8 mouse cellular contexts compared by ENCODE assay signal in genomic region chr5:127243209-127243608, GRCm38 (mm10). TPM values are rescaled to one million over a fixed set of nuclear protein-coding genes. Genes with fewer than 3 reads are reported as not detected.
DNase-seq lines count a peak whose midpoint lies in the region; ATAC-seq and TF ChIP-seq lines count a peak whose summit lies in the region.

No protein-coding gene starts in this region.

- TF ChIP-seq CTCF in kidney, postnatal 0 days (IDR thresholded peaks at IDR 0.05; ENCODE audit: low read depth), result no peak

- intact Hi-C loops in left cerebral cortex, postnatal 4 days (cut with DNase I), result loop anchor here (10.0 kb wide), 1 partner anchor 242 kb away; no protein-coding TSS in a partner anchor

- H3K9ac ChIP-seq in kidney, postnatal 0 days (ENCODE audit: low read depth, low read length), result no peak overlapping the region
- peak overlapping the region; percentile 72 for H3K9ac ChIP-seq in hindbrain, embryonic 13.5 days

- peak overlapping the region; percentile 85 for H3K4me2 ChIP-seq in kidney, postnatal 0 days (ENCODE audit: low read length)
- H3K4me2 ChIP-seq in hindbrain, embryonic 13.5 days, result peak overlapping the region; percentile 74

- no peak for ATAC-seq in kidney, postnatal 0 days (replicated peaks; ENCODE audit: low FRiP score, low read depth)
- ATAC-seq in hindbrain, embryonic 13.5 days (ENCODE audit: low FRiP score), result no peak

- H3K4me3 ChIP-seq in kidney, postnatal 0 days (replicated peaks; ENCODE audit: low read depth, low read length), result peak overlapping the region; percentile 42
- H3K4me3 ChIP-seq in hindbrain, embryonic 13.5 days, result peak overlapping the region; percentile 63

- WGBS in kidney, postnatal 0 days, result under 1% methylated on average over 16 of the region's 16 CpGs
- WGBS in hindbrain, embryonic 13.5 days, result under 1% methylated on average over 16 of the region's 16 CpGs

- H3K4me1 ChIP-seq in kidney, postnatal 0 days (replicated peaks; ENCODE audit: insufficient read depth, low read length), result no peaks in the 10 kb centered on the region
- peaks cover 36% of the 10 kb centered on the region for H3K4me1 ChIP-seq in hindbrain, embryonic 13.5 days (replicated peaks)

- peaks cover 40% of the 10 kb centered on the region for H3K27me3 ChIP-seq in kidney, postnatal 0 days (ENCODE audit: insufficient read depth, low read length)
- H3K27me3 ChIP-seq in hindbrain, embryonic 13.5 days, result peaks cover 77% of the 10 kb centered on the region

- no peaks in the 10 kb centered on the region; the same call in 1 of the 2 replicates for H3K9me3 ChIP-seq in kidney, postnatal 0 days (replicated peaks; ENCODE audit: low read length)
- no peaks in the 10 kb centered on the region for H3K9me3 ChIP-seq in hindbrain, embryonic 13.5 days

- no peaks in the 10 kb centered on the region for H3K36me3 ChIP-seq in kidney, postnatal 0 days (ENCODE audit: insufficient read depth, low read length)
- H3K36me3 ChIP-seq in hindbrain, embryonic 13.5 days, result no peaks in the 10 kb centered on the region

- H3K27ac ChIP-seq in kidney, postnatal 0 days, result no peak overlapping the region
- no peak overlapping the region for H3K27ac ChIP-seq in hindbrain, embryonic 13.5 days

- no peak for DNase-seq in kidney, postnatal 0 days (ENCODE audit: low spot score)
- DNase-seq in kidney, adult 18-20 months, result no peak
- peak; percentile 39 for DNase-seq in embryo, embryonic 10.5 days (ENCODE audit: low spot score)
- peak; percentile 50 for DNase-seq in neural tube, embryonic 10.5 days (ENCODE audit: extremely low spot score, low spot score)
- no peak for DNase-seq in spleen, postnatal 14 days (ENCODE audit: low spot score in 2 of 2)
- no peak for DNase-seq in left cerebral cortex, postnatal 4 days
- DNase-seq in spleen, adult 18-20 months, result no peak

RNA-seq across cellular contexts. Expression of gene Tmem132c, which starts 1.6 kb away (rescaled TPM):
- polyA plus RNA-seq in kidney, postnatal 0 days (2015; fragmentation: Nextera tagmentation; extraction: Ambion mirVana), result 0.74 and 0.75 TPM in 2 replicates
- polyA plus RNA-seq in hindbrain, embryonic 13.5 days (2015; fragmentation: Nextera tagmentation; extraction: Ambion mirVana), result 11.1 and 11.8 TPM in 2 replicates
- 10 to 100 TPM; 10.4 to 11.6 TPM for total RNA-seq in left cerebral cortex, postnatal 4 days (2021)

Comparison
In these comparisons a context has a peak if more than half of its experiments do, and no peak if none do; other contexts are left out.
1. DNase-seq: peak in embryo, embryonic 10.5 days (single experiment) and neural tube, embryonic 10.5 days (single experiment); none in kidney, postnatal 0 days (single experiment), kidney, adult 18-20 months (single experiment), spleen, postnatal 14 days (0 of 2), left cerebral cortex, postnatal 4 days (single experiment) and spleen, adult 18-20 months (0 of 2).